Mouse (Mus musculus) heart, embryonic 10.5 days (tissue): ENCODE data around the gene B230217C12Rik. TPM values are rescaled to one million over a fixed set of nuclear protein-coding genes. Genes with fewer than 3 reads are reported as not detected.

Source experiments
- DNase-seq: peaks from one replicate; pipeline ENCODE4 v3.0.0-alpha.2; 2017; ENCODE audit warnings: low spot score
- H3K27ac ChIP-seq: fragments of 300-500 bp; sonication (generic); 2 replicates; pipeline ENCODE4 v1.5.1; 2016; ENCODE audit warnings: mild to moderate bottlenecking
- H3K27me3 ChIP-seq: fragments of 300-500 bp; sonication (generic); 2 replicates; pipeline ENCODE4 v1.6.1; 2016; ENCODE audit warnings: mild to moderate bottlenecking; ENCODE audit not compliant: poor library complexity, insufficient read depth, severe bottlenecking
- H3K36me3 ChIP-seq: fragments of 300-500 bp; sonication (generic); 2 replicates; pipeline ENCODE4 v1.6.1; 2016; ENCODE audit warnings: mild to moderate bottlenecking, moderate library complexity
- H3K4me1 ChIP-seq: fragments of 300-500 bp; sonication (generic); 2 replicates; pipeline ENCODE4 v1.6.1; 2016; ENCODE audit warnings: mild to moderate bottlenecking
- H3K4me3 ChIP-seq: fragments of 300-500 bp; sonication (generic); 2 replicates; pipeline ENCODE4 v1.5.1; 2016; ENCODE audit warnings: mild to moderate bottlenecking, moderate library complexity
- H3K9me3 ChIP-seq: fragments of 300-500 bp; sonication (generic); 2 replicates; pipeline ENCODE4 v1.6.1; 2016; ENCODE audit warnings: mild to moderate bottlenecking, moderate library complexity
- WGBS: fragments of 180-500 bp; shearing (Covaris S2); methylation state at CpG from one replicate; pipeline ENCODE4 v1.1.7; 2016; 5-methylcytosine and 5-hydroxymethylcytosine counted together
- polyA plus RNA-seq: library from polyadenylated mRNA; unstranded; fragments of >200 nt; fragmentation: Nextera tagmentation; extraction: Ambion mirVana; gene quantifications from 2 replicates; pipeline ENCODE4 v1.2.1, GENCODE M21; 2016

The B230217C12Rik gene
- polyA plus RNA-seq, 1 experiment from 2014 or later: 9.6 TPM

GRCm38 (mm10) chr11:97803847-97804246 lies 36.7 kb upstream of the B230217C12Rik start:
- Histone ChIP-seq H3K27me3 (no peaks in the 10 kb centered on the region), H3K9me3 (no peaks in the 10 kb centered on the region), H3K4me3 (peak overlapping the region; percentile 49), H3K27ac (peak overlapping the region; percentile 84), H3K4me1 (peaks cover 72% of the 10 kb centered on the region), H3K36me3 (peaks cover 15% of the 10 kb centered on the region)
- peak; percentile 74 for DNase-seq
- WGBS: 61% methylated on average over 5 of the region's 5 CpGs

DNA sequence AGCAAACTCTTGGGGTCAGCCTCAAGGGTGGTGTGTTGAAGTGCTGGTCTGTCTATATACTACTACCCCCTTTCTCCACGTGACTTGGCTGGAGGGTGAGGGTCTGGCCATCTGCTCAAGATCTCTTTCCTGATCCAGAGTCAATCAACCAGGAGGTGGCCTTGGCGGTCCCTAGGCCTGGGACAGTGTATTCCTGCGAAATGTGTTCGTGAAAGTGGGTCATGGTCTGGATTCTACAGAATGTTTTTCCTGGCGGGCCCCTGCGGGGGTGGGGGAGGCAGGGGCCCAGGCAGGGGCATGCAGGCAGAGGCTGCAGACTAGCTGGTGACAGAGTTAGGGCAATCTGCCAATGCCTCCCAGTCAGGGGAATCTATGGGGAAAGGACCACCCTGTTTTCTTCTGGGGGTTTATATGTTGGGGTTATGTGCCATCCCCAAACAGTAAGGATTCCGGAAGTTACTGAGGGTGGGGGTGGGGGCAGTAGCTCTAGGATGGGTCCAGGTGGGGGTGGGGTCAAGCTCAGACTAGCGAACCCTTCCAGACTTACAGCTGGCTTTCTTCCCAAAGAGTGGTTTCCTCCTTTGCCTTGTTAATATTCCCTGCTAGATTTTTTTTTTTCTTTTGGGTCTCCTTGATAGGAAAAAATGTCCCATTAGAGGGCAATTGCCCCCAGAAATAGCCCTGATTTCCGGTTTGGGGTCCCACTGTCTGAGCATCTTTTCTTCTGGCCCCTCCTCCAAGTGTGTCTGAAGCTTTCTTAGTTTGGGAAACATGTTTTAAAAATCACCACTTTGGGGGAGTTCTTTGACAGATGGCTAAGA lies 35.5 kb upstream of the B230217C12Rik start:
- H3K9me3 ChIP-seq: no peaks in the 10 kb centered on the region
- H3K27me3 ChIP-seq: no peaks in the 10 kb centered on the region
- H3K36me3 ChIP-seq: peaks cover 20% of the 10 kb centered on the region
- H3K27ac ChIP-seq: peak overlapping the region; percentile 84
- peak overlapping the region; percentile 49 for H3K4me3 ChIP-seq
- WGBS: 19% methylated on average over 9 of the region's 9 CpGs
- peaks cover 83% of the 10 kb centered on the region for H3K4me1 ChIP-seq
- DNase-seq: peak; percentile 78

DNA sequence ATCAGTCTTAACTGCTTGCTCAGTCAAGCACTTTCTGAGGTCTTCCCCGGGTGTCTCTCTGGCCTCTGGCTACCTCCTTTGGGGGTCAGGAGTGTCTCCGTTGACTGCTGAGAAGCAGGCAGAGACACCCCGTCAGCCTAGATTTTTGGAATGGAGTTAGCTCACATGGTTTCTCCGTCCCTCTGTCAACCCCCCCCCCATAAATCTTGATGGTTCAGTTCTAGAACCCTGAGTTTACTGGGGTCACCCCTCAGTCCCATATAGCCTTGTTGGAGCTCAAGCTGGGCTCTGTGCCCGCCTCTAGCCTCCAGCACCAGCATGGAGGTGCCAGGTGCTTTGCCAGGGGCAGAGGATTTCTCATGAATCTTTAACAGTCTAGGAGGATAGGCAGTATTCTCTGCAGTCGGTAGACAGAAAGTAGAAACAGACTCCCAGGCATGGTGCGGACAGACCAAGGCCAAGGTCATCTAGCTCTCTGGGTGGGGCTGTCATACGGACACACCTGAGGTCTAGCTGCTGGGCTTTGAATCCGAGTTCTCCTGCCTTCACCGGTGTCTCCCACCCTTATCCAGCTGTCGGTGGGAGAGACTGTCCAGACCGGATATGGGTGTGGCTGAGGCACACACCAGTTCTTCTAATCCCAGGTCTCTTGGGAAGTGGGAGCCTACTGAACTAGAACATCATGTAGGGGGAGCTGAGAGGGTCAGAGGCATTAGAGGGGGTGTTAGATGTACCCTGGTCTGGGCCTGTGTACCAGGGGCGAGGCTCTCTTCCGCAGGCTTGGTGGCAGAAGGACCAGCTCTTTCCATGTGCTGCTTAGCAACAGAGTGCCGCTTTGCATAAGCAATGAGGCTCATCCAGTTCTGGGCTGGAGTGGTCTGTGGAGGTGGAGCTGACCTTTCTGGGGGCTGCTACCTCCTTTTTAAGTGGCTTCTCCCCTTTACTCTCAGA lies 34.6 kb upstream of the B230217C12Rik start:
- no peaks in the 10 kb centered on the region for H3K9me3 ChIP-seq
- H3K4me1 ChIP-seq: peaks cover 87% of the 10 kb centered on the region
- H3K27me3 ChIP-seq: no peaks in the 10 kb centered on the region
- WGBS: 43% methylated on average over 15 of the region's 15 CpGs
- peak overlapping the region; percentile 84 for H3K27ac ChIP-seq
- H3K36me3 ChIP-seq: peaks cover 24% of the 10 kb centered on the region
- peak overlapping the region; percentile 49 for H3K4me3 ChIP-seq
- DNase-seq: peak; percentile 73

DNA sequence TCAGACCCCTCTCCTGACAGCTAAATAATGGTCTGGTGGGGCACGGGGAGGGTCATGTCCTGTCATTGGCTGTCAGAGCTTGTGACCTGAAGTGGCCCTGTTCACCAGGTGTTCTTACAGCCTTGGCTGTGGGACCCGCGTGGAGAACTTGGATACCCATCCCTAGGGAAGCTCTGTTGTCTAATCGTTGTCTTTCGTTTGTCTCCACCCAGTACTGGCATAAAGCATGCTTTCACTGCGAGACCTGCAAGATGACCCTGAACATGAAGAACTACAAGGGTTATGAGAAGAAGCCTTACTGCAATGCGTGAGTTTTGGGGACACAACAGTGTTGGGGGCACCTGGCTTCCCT lies 34.0 kb upstream of the B230217C12Rik start:
- H3K9me3 ChIP-seq: no peaks in the 10 kb centered on the region
- 67% methylated on average over 7 of the region's 7 CpGs for WGBS
- peak overlapping the region; percentile 84 for H3K27ac ChIP-seq
- DNase-seq: no peak
- H3K4me1 ChIP-seq: peaks cover 87% of the 10 kb centered on the region
- H3K36me3 ChIP-seq: peaks cover 24% of the 10 kb centered on the region
- no peaks in the 10 kb centered on the region for H3K27me3 ChIP-seq
- peak overlapping the region; percentile 49; the same call in 1 of the 2 replicates for H3K4me3 ChIP-seq

DNA sequence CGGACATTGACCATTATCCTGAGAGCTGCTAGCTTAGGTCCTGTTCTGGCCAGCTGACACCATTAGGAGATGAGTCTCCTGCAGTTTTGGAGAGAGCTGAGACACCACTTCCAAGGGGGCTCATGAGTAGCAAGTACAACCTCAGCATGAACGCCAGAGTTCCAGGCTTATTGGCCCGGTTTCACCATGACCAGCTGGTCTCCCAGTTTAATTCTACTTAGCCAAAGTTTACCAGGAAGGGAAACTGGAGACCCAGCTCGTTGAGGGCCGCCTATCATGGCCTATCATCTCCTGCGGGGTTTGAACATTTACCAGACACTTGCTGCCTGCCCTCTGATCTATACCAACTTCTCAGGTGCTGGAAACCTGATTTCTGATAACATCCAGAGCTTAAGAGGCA lies 33.0 kb upstream of the B230217C12Rik start:
- peak overlapping the region; percentile 77 for H3K27ac ChIP-seq
- 0 out of 2 replicates have a peak overlapping the region, but pooled peaks have one; percentile 3 for H3K4me3 ChIP-seq
- peaks cover 87% of the 10 kb centered on the region for H3K4me1 ChIP-seq
- 24% methylated on average over 6 of the region's 6 CpGs for WGBS
- no peak for DNase-seq
- H3K9me3 ChIP-seq: no peaks in the 10 kb centered on the region
- no peaks in the 10 kb centered on the region for H3K27me3 ChIP-seq
- peaks cover 24% of the 10 kb centered on the region for H3K36me3 ChIP-seq

- Histone ChIP-seq H3K27ac (peak overlapping the region; percentile 77), H3K4me3 (0 out of 2 replicates have a peak overlapping the region, but pooled peaks have one; percentile 9), H3K36me3 (peaks cover 26% of the 10 kb centered on the region)
These were observed 32.5 kb upstream of the B230217C12Rik start for GRCm38 (mm10) chr11:97808093-97808492.

DNA sequence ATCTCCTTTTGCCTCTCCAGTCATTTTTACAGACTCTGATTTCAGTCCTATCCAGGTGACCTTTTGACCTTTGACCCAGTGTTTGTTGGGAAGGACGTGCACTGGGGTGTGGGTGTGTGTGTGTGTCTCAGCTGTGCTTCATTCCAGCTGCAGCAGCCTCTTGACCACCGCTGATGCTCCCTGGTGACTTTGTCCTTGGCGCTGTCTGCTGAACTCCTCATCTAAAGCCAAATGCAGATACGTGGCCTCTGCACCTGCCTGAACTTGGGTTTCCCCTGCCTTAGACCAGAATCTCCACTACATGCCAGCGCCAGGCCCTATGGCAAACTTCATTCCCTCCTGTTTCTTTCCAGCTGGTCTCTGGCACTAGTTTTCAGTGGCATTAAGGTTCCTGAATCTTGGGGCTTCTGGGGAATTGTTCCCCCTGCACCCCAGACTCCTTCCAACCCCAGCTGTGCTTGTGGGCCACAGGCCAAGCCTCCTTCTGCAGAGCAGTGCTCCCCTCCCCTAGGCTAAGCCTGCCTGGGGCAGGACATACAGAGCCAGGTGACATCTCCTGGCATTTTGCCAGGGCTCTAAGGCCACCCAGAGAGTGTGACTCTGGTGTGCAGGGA lies 31.9 kb upstream of the B230217C12Rik start:
- Histone ChIP-seq H3K4me3 (0 out of 2 replicates have a peak overlapping the region, but pooled peaks have one; percentile 9), H3K36me3 (peaks cover 32% of the 10 kb centered on the region), H3K4me1 (peaks cover 95% of the 10 kb centered on the region), H3K27ac (peak overlapping the region; percentile 77), H3K27me3 (no peaks in the 10 kb centered on the region), H3K9me3 (no peaks in the 10 kb centered on the region)
- DNase-seq: no peak
- 45% methylated on average over 5 of the region's 5 CpGs for WGBS

More at GRCm38 (mm10) chr11:97808093-97808492, 32.5 kb upstream of the B230217C12Rik start:
- 51% methylated on average over 2 of the region's 2 CpGs for WGBS
- no peak for DNase-seq
- Histone ChIP-seq H3K9me3 (no peaks in the 10 kb centered on the region), H3K27me3 (no peaks in the 10 kb centered on the region), H3K4me1 (peaks cover 90% of the 10 kb centered on the region)

- Histone ChIP-seq H3K27me3 (no peaks in the 10 kb centered on the region), H3K9me3 (no peaks in the 10 kb centered on the region), H3K4me1 (peaks cover 95% of the 10 kb centered on the region), H3K4me3 (no peak overlapping the region), H3K36me3 (peaks cover 40% of the 10 kb centered on the region), H3K27ac (peak overlapping the region; percentile 77)
- 54% methylated on average over 7 of the region's 7 CpGs for WGBS
- no peak for DNase-seq
These were observed 31.1 kb upstream of the B230217C12Rik start for GRCm38 (mm10) chr11:97809235-97810121.

- H3K4me3 ChIP-seq: no peak overlapping the region
- H3K9me3 ChIP-seq: no peaks in the 10 kb centered on the region
- peaks cover 48% of the 10 kb centered on the region for H3K36me3 ChIP-seq
- H3K4me1 ChIP-seq: peaks cover 95% of the 10 kb centered on the region
- WGBS: 50% methylated on average over 7 of the region's 7 CpGs
- no peaks in the 10 kb centered on the region for H3K27me3 ChIP-seq
- 0 out of 2 replicates have a peak overlapping the region, but pooled peaks have one; percentile 16 for H3K27ac ChIP-seq
- no peak for DNase-seq
These were observed 30.2 kb upstream of the B230217C12Rik start for GRCm38 (mm10) chr11:97810356-97810755.

DNA sequence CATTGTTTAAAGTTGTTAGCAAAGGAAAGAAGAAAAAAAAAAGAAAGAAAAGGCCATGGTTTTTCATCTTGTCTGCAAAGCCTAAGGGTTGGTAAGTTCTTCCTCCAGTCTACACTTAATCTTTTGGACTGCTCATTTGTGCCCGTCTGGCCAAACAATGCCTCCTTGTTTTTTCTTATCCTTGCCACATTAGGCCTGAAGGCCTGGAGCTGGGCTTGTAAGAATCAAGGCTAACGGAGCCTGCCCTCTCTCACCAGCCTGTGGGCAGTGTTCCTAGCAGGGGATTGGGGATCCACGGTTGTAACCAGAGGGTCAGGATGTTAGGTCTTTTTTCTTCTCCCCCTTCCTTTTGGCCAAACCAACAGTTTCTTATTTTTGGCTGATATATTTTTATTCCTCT lies 29.6 kb upstream of the B230217C12Rik start:
- 45% methylated on average over 3 of the region's 3 CpGs for WGBS
- no peaks in the 10 kb centered on the region for H3K27me3 ChIP-seq
- peaks cover 95% of the 10 kb centered on the region for H3K4me1 ChIP-seq
- H3K4me3 ChIP-seq: no peak overlapping the region
- H3K9me3 ChIP-seq: no peaks in the 10 kb centered on the region
- H3K27ac ChIP-seq: no peak overlapping the region
- no peak for DNase-seq
- H3K36me3 ChIP-seq: peaks cover 54% of the 10 kb centered on the region

GRCm38 (mm10) chr11:97811569-97812362 lies 28.8 kb upstream of the B230217C12Rik start:
- Histone ChIP-seq H3K27me3 (no peaks in the 10 kb centered on the region), H3K9me3 (no peaks in the 10 kb centered on the region), H3K4me1 (peaks cover 95% of the 10 kb centered on the region), H3K4me3 (peak overlapping the region; percentile 10; the same call in 1 of the 2 replicates), H3K27ac (peak overlapping the region; percentile 69), H3K36me3 (peaks cover 60% of the 10 kb centered on the region)
- DNase-seq: no peak
- WGBS: 41% methylated on average over 12 of the region's 13 CpGs
